Mouse (Mus musculus) C2C12 (cell line): ENCODE data around the gene Mapt. TPM values are rescaled to one million over a fixed set of nuclear protein-coding genes. Genes with fewer than 3 reads are reported as not detected.

Experiments
- H3K27me3 ChIP-seq: one replicate; pipeline ENCODE4 v1.6.1; 2011; ENCODE audit not compliant: control insufficient read depth, insufficient read depth, insufficient read length
- H3K36me3 ChIP-seq: one replicate; pipeline ENCODE4 v1.6.1; 2011; ENCODE audit not compliant: control insufficient read depth, insufficient read depth
- H3K4me3 ChIP-seq: one replicate; pipeline ENCODE4 v1.5.1; 2011; ENCODE audit warnings: mild to moderate bottlenecking, control low read depth; ENCODE audit not compliant: poor library complexity, insufficient read depth, severe bottlenecking
- H3K79me2 ChIP-seq: one replicate; pipeline ENCODE4 v1.6.1; 2011; ENCODE audit not compliant: control insufficient read depth, insufficient read depth
- H3K79me3 ChIP-seq: one replicate; pipeline ENCODE4 v1.6.1; 2011; ENCODE audit warnings: low read depth, control low read depth
- H3ac ChIP-seq: one replicate; pipeline ENCODE3; 2011; ENCODE audit warnings: low read depth; ENCODE audit not compliant: control insufficient read depth, insufficient read length
- CEBPB ChIP-seq: IDR thresholded peaks from one replicate; pipeline ENCODE4 v1.6.1; 2011; ENCODE audit warnings: low read depth, mild to moderate bottlenecking, control low read depth, moderate library complexity
- CTCF ChIP-seq: IDR thresholded peaks from one replicate; pipeline ENCODE4 v1.5.1; 2011; ENCODE audit not compliant: control insufficient read depth, insufficient read depth, insufficient read length
- FOSL1 ChIP-seq: IDR thresholded peaks from one replicate; pipeline ENCODE4 v1.8.0; 2011; ENCODE audit warnings: mild to moderate bottlenecking, low read length; ENCODE audit not compliant: poor library complexity, insufficient read depth, severe bottlenecking
- MAX ChIP-seq: IDR thresholded peaks from one replicate; pipeline ENCODE4 v1.6.1; 2011; ENCODE audit warnings: mild to moderate bottlenecking, control low read depth
- MYOD1 ChIP-seq: IDR thresholded peaks from one replicate; pipeline ENCODE4 v1.6.1; 2011; ENCODE audit warnings: low read depth; ENCODE audit not compliant: control insufficient read depth, insufficient read length
- MYOG ChIP-seq: IDR thresholded peaks from one replicate; pipeline ENCODE4 v1.6.1; 2011; ENCODE audit not compliant: control insufficient read depth, insufficient read length; ENCODE audit errors: extremely low read depth
- USF1 ChIP-seq: IDR thresholded peaks from one replicate; pipeline ENCODE4 v1.6.1; 2011; ENCODE audit warnings: low read depth, mild to moderate bottlenecking, control low read depth, moderate library complexity
- polyA plus RNA-seq: library from polyadenylated mRNA; unstranded; fragments of >200 nt; fragmentation: generic; extraction: Trizol; gene quantifications from one replicate; pipeline ENCODE4 v1.2.1, GENCODE M21; 2012; ENCODE audit warnings: missing spikeins

Gene Mapt
- polyA plus RNA-seq, 1 experiment, result 2.6 TPM

GRCm38 (mm10) chr11:104256179-104256578, 25.0 kb downstream of the Mapt start:
- Histone ChIP-seq H3K36me3 (no peaks in the 10 kb centered on the region), H3K4me3 (no peak overlapping the region), H3K27me3 (no peaks in the 10 kb centered on the region), H3K79me2 (no peaks in the 10 kb centered on the region), H3ac (no peak overlapping the region), H3K79me3 (no peaks in the 10 kb centered on the region)
- no peak for TF ChIP-seq MYOG
- TF ChIP-seq MAX, result no peak
- no peak for TF ChIP-seq CEBPB
- no peak for TF ChIP-seq USF1
- no peak for TF ChIP-seq FOSL1
- TF ChIP-seq CTCF, result no peak
- TF ChIP-seq MYOD1, result no peak

DNA sequence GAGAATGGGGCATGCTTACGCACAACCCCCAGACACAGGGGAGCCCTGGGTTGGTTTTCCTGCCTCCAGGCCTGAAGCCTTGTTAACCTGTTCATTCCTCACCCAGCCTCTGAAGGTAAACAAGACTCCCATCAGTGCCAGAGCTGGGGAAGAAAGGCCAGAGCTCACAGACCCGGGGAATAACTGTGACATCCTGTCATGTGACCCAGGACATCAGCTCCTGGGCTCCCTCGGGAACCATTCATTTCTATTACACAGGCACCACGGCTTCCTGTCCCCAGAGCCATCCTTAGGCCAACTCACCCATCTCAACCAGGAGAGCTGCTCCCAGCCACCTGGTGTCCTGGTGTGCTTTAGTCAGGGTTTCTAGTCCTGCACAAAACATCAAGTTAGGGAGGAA, 27.8 kb downstream of the Mapt start:
- Histone ChIP-seq H3K36me3 (no peaks in the 10 kb centered on the region), H3K4me3 (no peak overlapping the region), H3K79me3 (no peaks in the 10 kb centered on the region), H3K27me3 (no peaks in the 10 kb centered on the region), H3ac (no peak overlapping the region), H3K79me2 (no peaks in the 10 kb centered on the region)
- no peak for TF ChIP-seq FOSL1
- TF ChIP-seq USF1, result peak; percentile 45
- TF ChIP-seq CEBPB, result no peak
- TF ChIP-seq MAX, result no peak
- no peak for TF ChIP-seq MYOG

- Histone ChIP-seq H3K79me3 (no peaks in the 10 kb centered on the region), H3ac (no peak overlapping the region), H3K79me2 (no peaks in the 10 kb centered on the region), H3K4me3 (no peak overlapping the region), H3K36me3 (no peaks in the 10 kb centered on the region), H3K27me3 (no peaks in the 10 kb centered on the region)
- TF ChIP-seq CTCF (no peak), MAX (no peak), CEBPB (no peak), MYOG (no peak), MYOD1 (no peak), FOSL1 (no peak), USF1 (no peak)
These were observed 33.5 kb downstream of the Mapt start for GRCm38 (mm10) chr11:104264683-104265082.

DNA sequence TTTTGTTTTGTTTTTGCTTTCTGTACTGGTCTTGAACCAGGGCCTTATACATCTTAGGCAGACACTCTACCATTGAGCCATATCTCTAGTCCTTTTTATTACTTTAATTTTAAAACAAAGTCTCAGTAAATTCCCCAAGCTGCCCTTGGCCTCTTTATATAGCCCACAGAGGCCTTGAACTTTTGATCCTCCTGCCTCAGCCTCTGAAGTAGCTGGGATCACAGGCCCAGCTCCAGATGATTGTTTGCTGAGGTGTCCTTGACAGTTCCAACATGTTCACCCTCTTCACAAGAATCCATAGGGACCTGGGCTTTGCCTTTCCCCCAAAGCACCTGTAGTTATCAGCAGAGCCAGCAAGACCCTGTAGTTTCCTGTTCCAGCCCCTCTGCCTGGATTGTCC, 34.5 kb downstream of the Mapt start:
- no peaks in the 10 kb centered on the region for H3K27me3 ChIP-seq
- TF ChIP-seq USF1, result no peak
- no peak for TF ChIP-seq FOSL1
- TF ChIP-seq MAX, result no peak
- no peak for TF ChIP-seq CEBPB
- TF ChIP-seq MYOD1, result no peak
- TF ChIP-seq CTCF, result no peak
- no peak overlapping the region for H3ac ChIP-seq
- no peaks in the 10 kb centered on the region for H3K79me2 ChIP-seq
- H3K36me3 ChIP-seq, result no peaks in the 10 kb centered on the region
- H3K79me3 ChIP-seq, result no peaks in the 10 kb centered on the region
- no peak overlapping the region for H3K4me3 ChIP-seq

DNA sequence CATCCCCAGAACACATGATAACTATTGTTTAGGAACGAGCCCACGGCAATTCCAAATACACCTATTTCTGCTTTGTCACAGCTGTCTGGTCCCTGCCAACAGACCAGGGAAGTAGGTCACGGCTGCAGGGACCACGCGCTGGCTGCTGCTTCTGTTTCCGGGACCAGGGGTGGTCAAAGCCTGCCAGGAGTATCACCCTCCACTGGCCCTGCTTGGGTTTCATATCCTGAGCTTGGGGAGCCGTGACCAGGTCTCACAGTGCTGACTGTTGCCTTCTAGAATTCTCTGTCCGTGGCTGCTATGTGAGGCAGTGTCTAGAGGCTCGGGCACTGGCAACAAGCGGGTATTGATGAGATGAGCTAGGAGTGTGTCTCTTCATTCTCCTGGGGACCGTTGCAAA, 36.2 kb downstream of the Mapt start:
- no peaks in the 10 kb centered on the region for H3K79me3 ChIP-seq
- H3K36me3 ChIP-seq, result no peaks in the 10 kb centered on the region
- H3K27me3 ChIP-seq, result no peaks in the 10 kb centered on the region
- no peak overlapping the region for H3K4me3 ChIP-seq
- no peak overlapping the region for H3ac ChIP-seq
- TF ChIP-seq FOSL1 (no peak), MYOG (no peak), MYOD1 (no peak), USF1 (no peak), CEBPB (no peak), CTCF (no peak), MAX (no peak)
- H3K79me2 ChIP-seq, result no peaks in the 10 kb centered on the region

DNA sequence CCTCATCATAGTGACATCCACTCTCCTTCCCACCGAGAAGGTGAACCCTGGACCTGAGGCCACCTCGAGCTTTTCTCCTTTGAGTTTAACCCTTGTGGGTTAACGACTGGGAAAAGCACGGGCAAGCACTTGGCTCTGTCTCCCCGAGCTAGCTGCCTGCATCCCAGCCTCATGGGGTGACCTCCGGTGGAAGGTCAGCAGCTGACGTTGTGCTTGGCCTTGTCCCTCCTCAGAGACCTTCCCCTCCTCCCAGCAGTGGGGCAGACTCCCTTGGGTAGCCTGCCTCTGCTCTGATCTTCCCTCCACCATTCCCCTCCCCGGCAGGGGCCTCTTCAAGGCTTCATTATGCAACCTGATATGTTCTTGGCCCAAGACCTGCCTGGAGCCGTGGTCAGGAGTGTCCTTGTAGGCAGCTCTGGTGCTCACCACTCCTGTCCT, 38.2 kb downstream of the Mapt start:
- Histone ChIP-seq H3K79me2 (no peaks in the 10 kb centered on the region), H3K4me3 (no peak overlapping the region), H3K36me3 (no peaks in the 10 kb centered on the region), H3K79me3 (no peaks in the 10 kb centered on the region), H3ac (no peak overlapping the region), H3K27me3 (no peaks in the 10 kb centered on the region)
- TF ChIP-seq CTCF (no peak), FOSL1 (no peak), USF1 (no peak), MYOD1 (no peak), MAX (no peak), MYOG (no peak), CEBPB (no peak)

- TF ChIP-seq CTCF, result no peak
- no peak for TF ChIP-seq FOSL1
- TF ChIP-seq MYOD1, result no peak
- no peak for TF ChIP-seq CEBPB
- TF ChIP-seq MAX, result no peak
- no peak for TF ChIP-seq USF1
- TF ChIP-seq MYOG, result no peak
- Histone ChIP-seq H3ac (no peak overlapping the region), H3K4me3 (no peak overlapping the region)
These were observed 39.3 kb downstream of the Mapt start for GRCm38 (mm10) chr11:104270452-104270851.

More at GRCm38 (mm10) chr11:104270452-104270851, 39.3 kb downstream of the Mapt start:
- Histone ChIP-seq H3K79me3 (no peaks in the 10 kb centered on the region), H3K79me2 (no peaks in the 10 kb centered on the region), H3K27me3 (no peaks in the 10 kb centered on the region), H3K36me3 (no peaks in the 10 kb centered on the region)
